Mouse (Mus musculus) kidney, postnatal 25 days (tissue): Measurements from ENCODE around the gene Ube2e1.
"Not testable (repeated sequence)": the region's sequence is repeated elsewhere in the genome, so short reads cannot be mapped to it uniquely, and the experiment has no call there.

Source experiments
- DNase-seq, 2 experiments: peaks; one replicate each; pipeline ENCODE4 v3.0.0; 2021; ENCODE audit warnings: mixed read lengths in 2 of 2

The Ube2e1 gene

DNA sequence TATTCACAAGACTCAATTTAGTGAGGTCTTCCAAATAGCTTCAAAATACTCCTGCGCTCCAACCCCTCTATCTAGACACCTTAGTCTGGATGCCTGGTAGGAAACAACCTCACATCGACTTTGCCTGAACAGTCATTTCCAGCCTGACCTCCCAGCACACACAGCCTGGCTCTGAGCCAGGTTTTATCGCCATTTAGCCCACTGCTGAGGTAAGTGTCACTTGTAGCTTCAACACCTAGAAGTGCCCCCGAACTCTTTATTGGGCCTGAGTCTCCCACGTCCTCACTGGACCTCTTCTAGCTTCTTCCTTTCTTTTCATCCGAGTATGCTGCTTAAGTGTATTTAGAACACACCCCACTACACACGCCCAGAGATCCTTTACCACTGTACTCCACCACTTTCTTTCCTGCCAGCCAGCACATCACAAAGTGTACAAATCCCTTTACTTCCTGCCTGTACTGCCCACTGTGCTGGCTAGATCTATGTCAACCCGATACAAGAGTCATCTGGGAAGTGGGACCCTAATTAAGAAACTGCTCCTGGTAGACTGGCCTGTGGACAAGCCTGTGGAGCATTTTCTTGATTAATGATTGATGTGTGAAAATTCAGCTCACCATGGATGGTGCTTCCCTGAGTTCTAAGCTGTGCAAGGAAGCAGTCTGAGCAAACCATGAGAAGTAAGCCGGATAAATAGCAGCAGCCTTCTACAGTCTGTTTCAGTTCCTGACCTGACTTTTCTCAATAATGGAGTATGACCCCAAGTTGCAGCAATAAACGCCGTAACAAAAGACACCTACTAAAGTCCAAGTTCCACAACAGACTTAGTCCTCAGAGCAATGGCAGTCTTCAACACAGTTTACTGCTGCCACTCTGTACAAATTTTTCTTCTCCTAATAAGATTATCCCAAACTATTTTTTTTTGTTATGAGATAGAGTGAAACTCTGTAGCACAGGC, 13.9 kb downstream of the Ube2e1 start:
- no peak for DNase-seq

DNA sequence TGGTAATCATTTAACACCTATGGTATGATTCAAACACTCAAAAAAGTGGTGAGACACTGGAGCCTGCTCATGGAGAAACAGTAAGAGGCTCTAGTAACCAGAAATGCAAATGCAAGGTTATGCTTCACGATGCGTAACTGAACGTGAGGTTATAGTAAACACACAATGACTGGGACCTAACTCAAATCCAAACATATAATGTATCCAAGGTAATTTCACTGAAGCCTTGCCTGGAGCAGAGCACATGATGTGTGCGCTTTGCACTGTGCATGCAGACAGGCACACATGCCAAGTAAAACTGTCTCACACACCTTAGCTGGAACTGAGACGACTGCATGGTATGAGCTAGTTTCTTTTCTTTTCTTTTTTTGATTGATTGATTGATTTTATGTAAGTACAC, 27.5 kb downstream of the Ube2e1 start:
- no peak for DNase-seq

DNA sequence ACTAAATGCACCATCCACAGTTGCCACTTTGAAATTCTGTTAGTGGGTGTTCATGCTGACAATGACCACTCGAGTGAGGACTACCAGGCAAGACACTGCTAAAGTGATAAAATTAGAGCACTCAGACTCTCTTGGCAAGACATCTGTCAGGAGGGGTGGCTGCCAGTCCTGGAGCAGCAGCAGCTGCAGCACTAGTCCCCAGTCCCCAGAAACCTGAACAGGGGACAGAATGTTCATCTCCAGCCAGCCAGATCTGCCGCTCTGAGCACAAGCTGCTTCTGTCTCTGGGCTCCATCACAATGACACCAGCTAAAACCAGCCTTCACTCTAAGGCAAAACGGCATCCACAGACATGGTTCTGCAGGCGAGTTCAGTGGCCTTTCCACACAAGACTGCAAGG, 28.4 kb downstream of the Ube2e1 start:
- DNase-seq = no peak

DNA sequence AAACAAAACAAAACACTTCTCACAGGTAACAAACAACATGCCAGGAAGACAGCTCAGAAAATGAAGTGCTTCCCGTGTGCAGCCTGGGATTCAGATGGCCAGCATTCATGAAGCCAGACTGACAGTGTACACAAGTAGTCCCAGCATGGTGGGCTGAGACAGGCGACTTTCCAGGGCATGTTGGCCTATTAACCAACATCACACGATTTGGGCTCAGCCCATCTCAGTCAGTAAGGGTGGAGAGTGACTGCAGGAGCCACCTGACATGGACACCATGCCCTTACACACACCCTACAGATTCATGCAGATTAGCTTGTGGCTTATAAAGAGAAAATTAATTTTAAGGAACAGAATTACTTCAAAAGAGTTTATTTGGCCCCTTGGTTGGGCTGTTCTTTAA, 28.9 kb downstream of the Ube2e1 start:
- DNase-seq = no peak

DNA sequence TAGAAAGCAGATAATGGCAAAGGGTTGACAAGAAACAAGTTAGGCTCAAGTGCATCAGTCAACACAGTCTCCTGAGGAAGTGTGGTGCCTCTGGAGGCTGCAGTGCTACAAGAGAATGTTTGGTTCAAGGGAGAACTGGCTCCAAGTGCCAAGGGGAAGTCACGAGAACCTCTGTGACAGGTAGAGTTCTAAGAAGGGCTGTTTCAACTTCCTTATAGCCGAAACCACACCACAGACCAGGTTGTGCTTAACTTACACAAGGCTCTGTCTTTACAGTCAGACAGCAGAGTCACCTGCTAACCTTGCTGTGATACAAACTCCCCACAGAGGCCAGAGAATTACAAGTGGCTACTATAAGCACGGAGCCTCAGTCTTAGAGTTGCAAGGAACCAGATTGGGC, 30.1 kb downstream of the Ube2e1 start:
- DNase-seq = no peak

DNA sequence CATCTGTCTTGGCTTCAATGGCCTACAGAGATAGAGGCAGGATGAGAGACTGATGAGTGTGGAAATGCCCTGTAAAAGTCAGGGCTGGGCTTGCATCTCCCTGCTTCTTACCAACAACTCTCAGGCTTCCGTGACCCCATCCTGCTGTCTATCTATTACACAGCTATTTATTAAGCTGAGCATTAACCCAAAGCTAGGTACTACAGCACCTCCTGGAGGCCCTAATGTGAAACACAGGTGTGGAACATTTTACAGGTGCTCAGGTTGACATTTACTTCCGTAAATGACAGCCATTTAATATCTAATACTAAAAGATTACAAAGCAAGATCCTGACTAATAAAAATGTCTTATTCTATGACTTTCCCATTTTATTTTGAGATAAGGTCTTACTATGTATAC, 31.0 kb downstream of the Ube2e1 start:
- DNase-seq = no peak

DNA sequence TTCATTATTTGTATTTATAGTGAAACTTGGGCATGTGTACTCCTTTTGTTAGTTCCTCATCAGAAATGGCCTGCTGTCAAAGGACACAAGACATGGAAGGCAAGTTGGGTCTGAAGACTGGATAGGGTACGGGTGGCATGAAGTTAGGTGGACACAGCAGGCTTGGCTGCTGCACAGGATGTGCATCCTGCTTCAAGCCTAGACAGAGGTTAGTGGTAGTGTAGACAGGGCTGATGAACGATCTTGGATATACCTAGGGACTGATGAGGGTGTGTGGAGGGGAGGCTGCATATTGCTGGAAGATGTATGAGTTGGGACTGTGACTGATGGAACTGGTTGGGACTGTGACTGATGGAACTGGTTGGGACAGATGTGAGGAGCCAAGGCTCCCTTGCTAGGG, 32.8 kb downstream of the Ube2e1 start:
- DNase-seq = no peak

DNA sequence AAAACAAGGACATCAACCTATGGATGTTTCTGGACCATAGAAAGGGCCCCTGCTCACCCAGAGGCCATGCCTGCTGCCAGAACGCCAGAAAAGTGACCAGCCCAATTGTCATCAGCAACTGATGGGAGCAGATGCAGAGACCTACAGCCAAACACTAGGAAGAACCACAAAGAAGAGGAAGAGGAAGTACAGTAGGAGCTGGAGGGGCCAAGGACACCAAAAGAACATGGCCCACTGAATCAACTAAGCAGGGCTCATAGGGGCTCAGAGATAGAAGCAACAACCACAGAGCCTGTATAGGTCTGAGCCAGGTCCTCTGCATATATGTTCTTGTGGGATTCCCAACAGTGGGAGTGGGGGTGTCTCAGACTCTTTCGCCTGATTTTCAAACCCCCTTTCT, 34.2 kb downstream of the Ube2e1 start:
- DNase-seq = no peak

DNA sequence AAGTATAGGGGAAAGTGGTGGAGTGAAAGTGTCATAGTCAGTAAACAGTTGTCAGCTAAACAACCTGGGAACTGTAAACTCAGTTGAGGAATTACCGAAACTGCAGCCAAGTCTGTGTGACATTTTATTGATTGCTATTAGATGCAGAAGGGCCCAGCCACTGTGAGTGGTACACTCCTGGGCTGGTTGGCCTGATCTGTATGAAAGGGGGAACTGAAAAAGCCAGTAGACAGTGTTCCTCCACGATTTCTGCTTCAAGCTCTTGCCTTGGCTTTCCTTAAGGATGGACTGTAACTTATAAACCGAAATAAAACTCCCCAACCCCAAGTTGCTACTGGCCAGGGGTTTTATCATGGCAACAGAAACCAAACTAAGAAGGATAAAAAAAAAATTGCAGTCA, 39.1 kb downstream of the Ube2e1 start:
- DNase-seq = no peak

DNA sequence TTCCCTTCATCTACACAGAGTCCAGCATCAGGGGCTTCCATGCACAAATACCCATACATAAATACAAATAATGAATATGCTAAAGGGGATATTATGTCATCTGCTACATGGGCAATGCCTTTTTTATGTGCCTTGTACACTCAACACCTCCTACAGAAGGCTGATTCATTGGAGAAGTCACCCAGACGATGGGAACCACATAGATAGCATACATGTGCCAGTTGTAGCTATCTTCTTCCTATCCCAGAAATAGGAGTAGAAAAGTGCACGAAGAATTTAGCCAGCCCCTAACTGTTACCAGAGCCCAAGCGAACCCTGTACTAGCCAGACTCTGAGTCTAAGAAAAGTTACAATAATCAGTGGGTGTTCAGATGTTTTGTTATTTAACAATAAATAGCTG, 39.5 kb downstream of the Ube2e1 start:
- DNase-seq = no peak

DNA sequence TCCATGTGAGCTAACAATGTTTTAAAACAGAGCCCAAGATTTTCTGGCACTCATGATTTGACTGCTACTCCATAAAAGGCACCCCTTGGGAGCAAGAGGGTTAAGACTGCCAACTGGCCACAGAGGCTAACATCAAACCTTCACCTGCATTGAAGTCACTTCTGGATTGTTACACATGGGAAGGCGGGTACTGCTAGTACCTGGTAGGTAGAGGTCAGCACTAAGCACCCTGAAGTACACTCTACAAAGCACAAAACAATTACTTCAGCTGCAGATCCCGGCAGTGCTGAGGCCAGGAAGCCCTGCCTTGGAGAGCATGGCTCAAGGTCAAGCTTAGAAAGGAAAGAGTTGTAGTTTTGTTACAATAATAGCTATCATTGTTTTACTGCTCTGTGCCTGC, 44.3 kb downstream of the Ube2e1 start:
- no peak for DNase-seq

DNA sequence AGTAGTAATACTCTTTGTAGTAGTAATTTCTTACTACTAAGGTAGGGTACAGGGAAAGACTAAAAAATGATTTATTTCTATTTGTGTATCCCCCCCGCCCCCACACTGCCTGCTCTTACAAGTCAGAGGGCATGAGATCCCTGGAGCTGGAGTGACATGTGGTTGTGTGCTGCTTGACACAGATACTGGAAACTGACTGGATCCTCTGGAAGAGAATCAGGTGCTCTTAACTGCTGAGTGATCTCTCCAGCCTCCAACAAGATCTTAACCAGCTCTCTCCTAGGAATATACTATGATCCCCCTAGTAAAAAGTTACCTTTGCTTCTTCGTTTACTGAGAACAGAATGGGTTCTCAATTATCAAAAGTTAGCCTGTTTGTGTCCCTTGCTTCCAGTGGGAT, 45.2 kb downstream of the Ube2e1 start:
- no peak for DNase-seq

DNA sequence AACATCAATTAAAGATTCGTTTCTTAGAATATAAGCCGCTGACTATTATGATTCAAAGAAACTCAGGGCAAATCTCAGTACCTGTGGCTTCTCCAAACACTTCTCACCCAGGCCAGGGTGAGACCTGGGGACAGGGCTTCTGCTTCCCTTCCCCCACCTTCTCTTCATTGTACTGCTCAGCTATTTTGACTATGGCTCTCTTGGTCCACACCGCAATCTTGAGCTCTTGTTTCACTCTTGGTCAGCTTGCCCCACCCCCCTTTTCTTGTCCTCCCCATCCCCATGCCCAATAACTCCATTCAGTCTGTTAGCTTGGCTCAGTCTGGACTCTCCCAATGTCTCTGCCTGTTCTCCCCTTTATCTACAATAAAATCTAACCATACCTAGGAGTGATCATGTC, 46.2 kb downstream of the Ube2e1 start:
- DNase-seq = no peak

DNA sequence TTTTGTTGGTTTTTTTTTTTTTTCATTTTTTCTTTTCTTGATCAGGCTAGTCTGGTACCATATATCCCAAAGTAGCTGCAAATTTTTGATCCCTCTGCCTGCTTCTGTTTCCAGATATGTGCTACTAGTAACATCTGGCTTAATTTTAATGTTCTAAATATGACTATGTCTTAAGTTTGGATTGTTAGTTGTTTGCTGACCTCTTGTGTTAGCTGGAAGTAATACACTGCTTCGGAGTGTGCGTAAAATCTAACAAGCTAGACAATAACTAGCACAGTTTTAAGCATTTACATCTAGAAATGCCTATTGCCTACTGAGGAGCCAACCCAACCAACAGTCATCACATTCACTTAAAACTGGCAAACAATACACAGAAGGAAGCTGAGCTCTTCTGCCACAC, 47.1 kb downstream of the Ube2e1 start:
- peak in 1 of 2 experiments; percentile 19 for DNase-seq

DNA sequence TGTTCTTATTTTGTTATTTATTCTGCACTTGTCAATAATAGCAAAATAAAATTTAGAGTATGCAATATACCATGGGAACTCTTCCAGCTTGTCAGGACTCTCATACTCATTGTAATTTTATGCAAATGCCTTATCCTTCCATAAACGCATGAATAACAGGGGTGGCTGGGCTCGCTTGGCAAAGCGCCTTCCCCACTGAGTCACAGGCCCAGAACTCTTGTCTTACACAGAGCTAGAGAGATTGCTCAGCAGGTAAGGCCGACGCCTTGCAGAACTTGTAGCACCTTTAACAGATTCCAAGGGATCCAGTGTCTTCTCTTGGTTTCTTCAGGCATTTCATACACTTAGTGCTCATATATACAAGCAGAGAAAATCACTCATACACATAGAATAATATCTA, 51.3 kb downstream of the Ube2e1 start:
- DNase-seq = no peak

DNA sequence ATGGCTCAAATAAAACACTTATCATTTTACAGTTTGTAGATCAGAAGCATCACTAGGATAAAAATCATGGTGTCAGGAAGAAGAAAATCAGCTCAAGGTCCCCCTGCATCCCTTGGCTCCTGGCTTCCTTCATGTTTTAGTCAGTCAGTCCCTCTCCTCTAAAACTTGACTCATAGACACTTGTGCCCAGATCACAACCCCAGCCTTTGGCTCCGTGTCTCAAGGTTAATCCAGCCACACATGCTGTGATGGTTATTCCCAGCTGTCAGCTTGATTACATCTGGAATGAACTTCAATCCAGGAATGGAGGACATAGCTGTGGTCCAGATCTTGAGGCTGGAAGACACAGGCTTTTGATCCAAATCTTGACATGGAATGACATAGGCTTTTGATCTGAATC, 57.1 kb downstream of the Ube2e1 start:
- DNase-seq = no peak

DNA sequence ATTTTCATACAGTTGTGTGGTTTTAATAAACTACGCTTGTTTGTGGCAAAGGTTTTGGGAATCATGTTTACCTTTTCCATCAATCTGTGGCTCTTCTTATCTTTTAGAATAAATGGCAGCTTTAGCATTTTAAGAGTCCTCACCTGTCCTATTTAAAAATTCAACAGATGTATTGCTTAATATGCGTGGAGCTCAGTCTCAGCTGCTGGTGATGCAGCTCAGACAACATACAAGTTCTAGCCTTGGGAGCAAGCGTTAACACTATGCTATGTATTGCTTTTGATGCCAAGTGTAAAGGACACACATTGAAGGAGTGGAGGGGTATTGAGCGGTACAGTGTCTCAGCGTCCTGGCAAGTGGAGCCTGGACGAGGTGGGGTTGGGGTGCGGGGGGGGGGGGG, 60.0 kb downstream of the Ube2e1 start:
- no peak for DNase-seq

DNA sequence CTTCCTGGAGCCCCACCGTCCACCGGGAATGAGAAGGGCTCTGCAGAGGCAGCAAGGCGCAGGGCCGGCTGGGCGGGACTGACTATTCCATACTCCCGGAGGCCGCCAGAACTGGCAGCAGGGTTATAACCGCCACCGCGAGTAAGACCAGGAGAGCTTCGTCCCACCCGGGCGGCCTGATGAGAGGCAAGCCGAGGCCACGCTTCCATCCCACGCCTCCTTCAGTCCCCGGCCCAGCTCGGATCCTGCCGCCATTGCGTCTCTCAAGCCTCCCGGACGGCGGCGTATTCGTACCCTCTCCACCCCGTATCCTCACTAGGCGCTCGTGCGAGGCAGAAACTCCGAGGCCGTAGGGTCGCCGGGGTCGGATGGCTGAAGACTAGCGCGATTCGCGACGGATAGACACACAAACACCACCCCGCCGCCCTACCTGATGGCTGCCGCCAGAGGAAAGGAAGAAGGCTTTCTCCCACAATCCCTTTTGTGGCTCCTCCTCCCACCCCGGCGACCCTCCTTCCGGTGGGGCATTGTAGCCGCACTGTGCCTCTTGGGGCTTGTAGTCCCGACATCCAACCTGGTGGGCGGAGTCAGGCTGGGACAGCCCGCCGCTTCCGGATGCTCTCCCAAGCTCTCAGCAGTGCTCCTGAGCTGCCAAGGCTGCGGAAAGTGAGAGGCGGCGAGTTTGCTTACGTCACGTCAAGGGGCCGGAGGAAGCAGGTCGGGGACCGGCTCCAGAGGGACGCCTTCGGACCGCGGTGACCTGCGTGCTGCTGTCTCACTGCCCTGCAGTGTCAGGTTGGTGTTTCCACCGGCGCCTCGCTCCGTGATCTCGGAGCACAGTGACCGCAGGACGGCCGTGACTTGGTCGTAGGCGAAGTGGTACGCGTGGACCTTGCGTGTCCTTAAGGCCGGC, 60.9 kb downstream of the Ube2e1 start, which contains the start of the genes Nkiras1 and Rpl15:
Gene Nkiras1 (plus strand): TSS at position 608 of the 913 bp plus-strand sequence.
Gene Rpl15 (minus strand): TSS at position 863 of the 913 bp plus-strand sequence.
- peak; percentile 99 to 100 for DNase-seq

DNA sequence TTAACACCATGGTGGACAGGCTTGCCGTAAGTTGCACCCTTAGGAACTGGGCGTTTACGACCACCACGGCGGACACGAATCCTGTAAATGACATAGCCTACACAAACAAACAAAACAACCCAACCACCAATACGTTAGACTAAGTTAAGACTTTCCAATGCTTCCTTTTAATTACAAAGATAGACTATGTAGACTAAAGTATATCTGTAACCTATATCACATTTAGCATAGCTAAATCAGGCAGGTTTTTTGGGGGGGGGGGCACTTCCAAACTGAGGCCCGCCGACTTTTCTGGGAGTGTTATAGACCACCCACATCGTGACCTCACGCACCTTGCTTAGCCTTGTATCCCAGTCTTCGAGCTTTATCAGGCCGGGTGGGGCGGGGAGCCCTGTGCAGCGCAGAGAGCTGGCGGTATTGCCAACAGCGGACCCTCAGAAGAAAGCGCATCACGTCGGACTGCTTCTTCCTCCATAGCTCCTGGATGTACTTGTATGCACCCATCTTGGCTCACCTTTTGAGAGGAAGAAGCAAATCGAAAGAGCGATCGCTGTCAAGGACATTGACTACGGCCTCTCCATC, 61.6 kb downstream of the Ube2e1 start:
- not testable (repeated sequence) for DNase-seq

DNA sequence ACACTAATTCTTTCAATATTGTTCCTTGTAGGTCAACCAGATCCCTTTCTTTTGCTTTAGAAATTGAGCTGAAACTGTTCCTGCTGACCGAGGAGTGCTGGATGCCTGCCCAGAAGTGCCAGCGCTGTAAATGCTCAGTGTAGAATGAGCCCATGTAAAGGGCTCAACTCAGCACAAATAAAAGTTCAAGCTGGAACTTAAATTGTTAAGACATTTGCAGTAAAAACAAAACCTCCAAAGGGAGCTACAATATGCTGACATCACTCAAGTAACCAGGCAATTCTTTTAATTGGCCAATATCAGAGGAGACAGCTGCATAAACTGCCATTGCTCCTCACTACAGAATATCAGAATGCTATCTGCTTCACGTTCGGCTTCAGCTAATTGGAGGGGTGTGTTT, 68.2 kb downstream of the Ube2e1 start:
- DNase-seq = peak; percentile 67 to 68

DNA sequence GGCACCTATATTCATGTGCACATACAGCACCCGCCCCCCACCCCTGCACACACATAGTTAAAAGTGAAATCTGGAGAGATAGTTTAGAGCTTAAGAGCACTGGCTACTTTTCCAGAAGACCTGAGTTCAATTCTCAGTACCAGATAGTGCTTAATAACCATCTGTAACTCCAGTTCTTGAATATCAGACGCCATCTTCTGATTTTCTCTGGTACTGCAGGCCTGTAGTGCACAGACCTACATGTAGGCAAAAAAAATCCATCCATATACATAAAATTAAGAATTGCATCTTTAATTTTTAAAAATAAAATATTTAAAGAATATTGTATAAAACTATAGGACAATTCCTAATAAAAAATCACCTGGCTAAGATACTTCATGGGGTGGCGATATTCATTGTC, 70.5 kb downstream of the Ube2e1 start:
- no peak for DNase-seq

DNA sequence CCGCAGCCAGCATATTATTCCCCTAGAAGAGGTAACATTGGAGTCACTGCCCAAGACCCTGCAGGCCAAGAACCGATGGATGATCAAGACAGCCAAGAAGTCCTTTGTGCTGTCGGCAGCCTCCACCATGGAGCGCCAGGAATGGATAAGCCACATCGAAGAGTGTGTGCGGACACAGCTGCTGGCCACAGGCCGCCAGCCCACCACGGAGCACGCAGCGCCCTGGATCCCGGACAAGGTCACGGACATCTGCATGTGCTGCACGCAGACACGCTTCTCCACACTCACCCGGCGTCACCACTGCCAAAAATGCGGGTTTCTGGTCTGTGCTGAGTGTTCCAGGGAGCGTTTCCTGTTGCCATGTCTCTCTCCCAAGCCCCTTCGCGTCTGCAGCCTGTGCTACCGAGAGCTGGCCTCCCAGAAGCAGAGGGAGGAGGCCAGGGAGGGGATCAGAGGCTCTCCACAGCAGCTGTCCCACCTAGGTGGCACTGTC, 89.0 kb downstream of the Ube2e1 start:
- DNase-seq = peak in 1 of 2 experiments; percentile 30

DNA sequence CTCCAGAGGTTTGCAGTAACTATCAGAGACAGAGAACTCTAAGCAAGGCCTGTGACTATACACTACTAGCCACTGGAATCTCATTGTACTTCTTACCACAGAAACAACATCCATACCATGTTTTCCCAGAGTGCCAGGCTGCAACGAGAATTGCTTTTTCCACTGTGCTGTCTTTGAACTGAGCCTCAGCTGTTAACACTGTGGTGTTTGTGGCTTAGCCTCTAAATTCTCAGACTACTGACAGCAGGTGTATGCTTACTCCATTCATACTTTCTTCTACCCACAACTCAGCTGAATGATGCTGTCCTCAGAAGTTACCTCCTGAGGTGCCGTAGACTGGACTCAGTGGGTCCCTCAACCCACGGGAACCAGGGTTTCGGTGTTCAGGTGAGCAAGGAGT, 89.9 kb downstream of the Ube2e1 start:
- DNase-seq = no peak
